Mouse (Mus musculus) G1E (cell line): Measurements from ENCODE around the gene Zswim3.

ENCODE experiments used
- CTCF ChIP-seq: IDR thresholded peaks from 2 replicates; pipeline ENCODE4 v1.5.1; 2012; ENCODE audit warnings: low read depth, low read length, inconsistent platforms, mixed read lengths
- GATA1 ChIP-seq: IDR thresholded peaks from 2 replicates; pipeline ENCODE4 v1.6.1; 2012; ENCODE audit warnings: borderline replicate concordance, low read length, inconsistent platforms, mixed read lengths
- GATA2 ChIP-seq: IDR thresholded peaks from 2 replicates; pipeline ENCODE4 v1.6.1; 2012; ENCODE audit warnings: low read depth, low read length, inconsistent platforms, borderline replicate concordance
- POLR2AphosphoS5 ChIP-seq: IDR thresholded peaks from 2 replicates; pipeline ENCODE4 v1.6.1; 2012; ENCODE audit warnings: low read depth, low read length, inconsistent platforms; ENCODE audit not compliant: insufficient replicate concordance
- TAL1 ChIP-seq: conservative IDR thresholded peaks from 2 replicates; pipeline ENCODE4 v1.6.1; 2012; ENCODE audit warnings: low read depth, low read length, inconsistent platforms, mixed read lengths

GRCm38 (mm10) chr2:164767812-164768540 is 36.9 kb upstream of the Zswim3 start:
- TF ChIP-seq CTCF (no peak), POLR2AphosphoS5 (no peak), TAL1 (no peak), GATA1 (no peak), GATA2 (no peak)
